Mouse (Mus musculus): ENCODE results near the gene Atp2b1. TPM values are rescaled to one million over a fixed set of nuclear protein-coding genes. Genes with fewer than 3 reads are reported as not detected.

Gene Atp2b1
- polyA plus RNA-seq, 1 experiment from 2014 or later, result 101 TPM

DNA sequence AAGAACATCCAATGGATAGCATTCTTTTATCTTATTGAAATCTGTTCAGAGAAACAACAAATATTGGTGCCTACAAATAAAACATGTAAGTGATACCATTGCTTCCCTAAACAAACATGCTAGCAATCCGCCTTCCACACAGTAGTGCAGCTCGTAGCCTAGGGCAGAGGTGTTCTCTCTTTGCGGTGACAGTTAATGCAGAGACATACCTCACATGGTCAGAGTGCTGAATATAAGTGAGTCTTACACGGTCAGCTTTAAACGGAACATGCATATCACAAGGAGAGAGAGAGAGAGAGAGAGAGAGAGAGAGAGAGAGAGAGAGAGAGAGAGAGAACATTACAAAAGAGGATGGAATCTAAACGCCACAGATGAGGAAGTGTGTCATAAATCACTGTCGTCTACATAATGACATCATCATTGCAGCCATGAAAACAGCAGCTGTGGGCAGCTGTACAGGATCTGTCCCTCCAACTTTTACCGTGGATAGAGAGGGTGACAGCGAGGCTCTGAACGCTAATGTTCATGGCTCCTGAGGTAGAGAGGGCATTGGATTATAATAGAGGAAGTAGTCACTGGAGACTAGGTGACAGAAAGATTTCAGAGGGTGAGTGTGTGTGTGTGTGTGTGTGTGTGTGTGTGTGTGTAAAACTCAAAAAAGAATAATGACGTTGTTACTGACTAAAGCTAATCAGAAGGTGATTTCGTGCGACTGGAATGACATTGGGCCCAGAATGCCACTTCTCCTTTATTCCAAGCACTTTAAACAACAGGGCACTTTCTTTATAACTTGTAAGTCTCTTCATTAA lies 52.4 kb downstream of the Atp2b1 start:
- peaks cover 33% of the 10 kb centered on the region for H3K4me1 ChIP-seq (replicated peaks)
- H3K27me3 ChIP-seq (replicated peaks), result no peaks in the 10 kb centered on the region
- peak overlapping the region; percentile 73 for H3K27ac ChIP-seq (ENCODE audit: poor library complexity, severe bottlenecking)
- no peak overlapping the region for H3K4me3 ChIP-seq
- H3K4me2 ChIP-seq, result peak overlapping the region; percentile 45; the same call in 1 of the 2 replicates
- no peaks in the 10 kb centered on the region for H3K9me3 ChIP-seq (replicated peaks)
- 0 out of 2 replicates have a peak, but pooled peaks have one; percentile 19 for ATAC-seq (ENCODE audit: insufficient number of reproducible peaks, low FRiP score)
- 58% methylated on average over 13 of the region's 13 CpGs for WGBS
- peaks cover 11% of the 10 kb centered on the region for H3K36me3 ChIP-seq
- H3K9ac ChIP-seq, result no peak overlapping the region

DNA sequence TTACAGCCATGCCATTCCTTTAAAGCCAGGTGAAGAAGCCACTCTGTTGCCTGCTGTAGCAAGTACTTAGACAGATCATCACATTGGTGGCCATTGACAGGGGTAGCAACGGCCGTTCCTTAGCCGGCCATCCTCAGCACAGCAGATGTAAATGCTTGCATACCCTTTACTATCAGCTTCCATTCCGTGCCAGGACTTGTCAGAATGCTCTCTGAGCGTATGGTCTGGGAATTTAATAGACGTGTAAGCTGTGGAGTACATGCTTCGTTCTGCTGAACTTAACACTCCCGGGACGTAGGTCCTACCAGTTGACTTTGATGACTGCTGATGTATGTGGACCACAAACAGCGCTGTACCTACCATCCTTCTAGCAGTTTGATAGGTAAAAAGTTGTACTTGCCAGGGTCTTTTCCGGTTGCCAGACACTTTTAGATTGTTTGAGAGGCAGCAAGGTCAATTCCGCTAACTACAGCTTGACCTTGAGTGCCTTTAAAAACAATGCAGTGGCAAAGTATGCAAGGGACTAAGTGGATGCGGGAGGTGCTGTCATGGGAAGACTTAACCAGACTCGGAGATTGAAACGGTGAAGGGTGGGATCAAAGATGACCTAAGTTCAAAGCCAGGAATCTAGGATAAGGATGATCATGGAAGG lies 53.2 kb downstream of the Atp2b1 start:
- no peaks in the 10 kb centered on the region for H3K9me3 ChIP-seq (replicated peaks)
- WGBS, result 35% methylated on average over 15 of the region's 15 CpGs
- peak overlapping the region; percentile 73 for H3K27ac ChIP-seq (ENCODE audit: poor library complexity, severe bottlenecking)
- peak overlapping the region; percentile 45 for H3K4me2 ChIP-seq
- H3K4me3 ChIP-seq, result no peak overlapping the region
- peak; percentile 33; the same call in 1 of the 2 replicates for ATAC-seq (ENCODE audit: insufficient number of reproducible peaks, low FRiP score)
- no peaks in the 10 kb centered on the region for H3K27me3 ChIP-seq (replicated peaks)
- peaks cover 26% of the 10 kb centered on the region for H3K4me1 ChIP-seq (replicated peaks)
- no peak overlapping the region for H3K9ac ChIP-seq
- H3K36me3 ChIP-seq, result peaks cover 11% of the 10 kb centered on the region

GRCm38 (mm10) chr10:98970917-98971316 lies 56.7 kb downstream of the Atp2b1 start:
- WGBS, result 88% methylated on average over 3 of the region's 3 CpGs
- ATAC-seq (ENCODE audit: insufficient number of reproducible peaks, low FRiP score), result no peak
- peaks cover 34% of the 10 kb centered on the region for H3K4me1 ChIP-seq (replicated peaks)
- H3K27ac ChIP-seq (ENCODE audit: poor library complexity, severe bottlenecking), result no peak overlapping the region
- H3K4me3 ChIP-seq, result no peak overlapping the region
- peaks cover 11% of the 10 kb centered on the region for H3K36me3 ChIP-seq
- no peaks in the 10 kb centered on the region for H3K9me3 ChIP-seq (replicated peaks)
- H3K9ac ChIP-seq, result no peak overlapping the region
- no peaks in the 10 kb centered on the region for H3K27me3 ChIP-seq (replicated peaks)
- no peak overlapping the region for H3K4me2 ChIP-seq

GRCm38 (mm10) chr10:98972359-98972758 lies 58.2 kb downstream of the Atp2b1 start:
- Histone ChIP-seq H3K27me3 (replicated peaks) (no peaks in the 10 kb centered on the region), H3K27ac (ENCODE audit: poor library complexity, severe bottlenecking) (no peak overlapping the region), H3K36me3 (peaks cover 11% of the 10 kb centered on the region), H3K4me2 (no peak overlapping the region), H3K4me1 (replicated peaks) (peaks cover 33% of the 10 kb centered on the region), H3K9ac (no peak overlapping the region), H3K9me3 (replicated peaks) (no peaks in the 10 kb centered on the region), H3K4me3 (no peak overlapping the region)
- no peak for ATAC-seq (ENCODE audit: insufficient number of reproducible peaks, low FRiP score)
- 83% methylated on average over 2 of the region's 2 CpGs for WGBS

- Histone ChIP-seq H3K4me3 (no peak overlapping the region), H3K27me3 (replicated peaks) (no peaks in the 10 kb centered on the region), H3K27ac (ENCODE audit: poor library complexity, severe bottlenecking) (no peak overlapping the region), H3K9me3 (replicated peaks) (no peaks in the 10 kb centered on the region), H3K36me3 (peaks cover 11% of the 10 kb centered on the region), H3K9ac (no peak overlapping the region), H3K4me1 (replicated peaks) (peaks cover 26% of the 10 kb centered on the region), H3K4me2 (no peak overlapping the region)
- WGBS, result 87% methylated on average over 18 of the region's 18 CpGs
- no peak for ATAC-seq (ENCODE audit: insufficient number of reproducible peaks, low FRiP score)
Measured at GRCm38 (mm10) chr10:98972912-98973605, 58.9 kb downstream of the Atp2b1 start.

DNA sequence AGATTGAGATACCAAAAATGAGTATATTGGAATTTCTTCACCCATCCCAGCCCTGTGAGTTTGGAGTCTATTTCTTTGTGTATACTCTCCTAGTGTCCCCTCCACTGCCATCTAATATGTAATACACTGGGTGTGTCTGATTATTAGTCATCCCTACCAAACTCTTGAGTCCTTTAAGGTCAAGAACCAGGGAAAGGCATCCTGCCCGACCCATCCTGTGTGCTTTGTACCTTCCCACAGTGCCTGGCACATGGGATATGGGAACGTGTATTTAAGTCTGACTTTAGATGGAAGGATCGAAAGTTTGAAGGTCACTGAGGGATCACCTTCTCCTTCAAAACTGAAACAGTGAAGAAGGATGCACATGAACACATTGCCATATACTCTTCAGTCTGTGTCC lies 60.4 kb downstream of the Atp2b1 start:
- Histone ChIP-seq H3K4me3 (no peak overlapping the region), H3K9ac (no peak overlapping the region), H3K27me3 (replicated peaks) (no peaks in the 10 kb centered on the region), H3K4me2 (no peak overlapping the region), H3K9me3 (replicated peaks) (no peaks in the 10 kb centered on the region), H3K27ac (ENCODE audit: poor library complexity, severe bottlenecking) (no peak overlapping the region), H3K36me3 (peaks cover 3% of the 10 kb centered on the region; the same call in 1 of the 2 replicates), H3K4me1 (replicated peaks) (peaks cover 35% of the 10 kb centered on the region)
- no peak for ATAC-seq (ENCODE audit: insufficient number of reproducible peaks, low FRiP score)
- WGBS, result 81% methylated on average over 3 of the region's 3 CpGs

DNA sequence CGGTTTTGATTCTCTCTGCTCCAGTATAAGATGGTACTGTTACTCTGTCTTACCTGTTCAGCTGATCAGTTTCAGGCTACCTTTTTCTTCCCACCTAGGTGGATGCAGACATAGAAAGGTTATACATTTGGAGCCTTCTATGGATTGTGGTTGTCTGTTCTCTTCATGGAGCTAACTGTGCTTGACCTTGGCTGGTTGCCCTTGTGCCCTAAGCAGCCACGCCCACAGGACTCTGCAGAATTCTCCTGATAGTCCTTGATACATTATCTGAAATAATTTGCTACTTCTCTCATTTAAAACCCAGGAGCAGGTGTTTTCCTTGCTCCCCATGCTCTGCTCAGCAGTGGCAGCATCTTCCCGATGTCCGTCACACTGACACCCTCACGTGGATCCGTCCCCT lies 61.4 kb downstream of the Atp2b1 start:
- H3K36me3 ChIP-seq, result peaks cover 7% of the 10 kb centered on the region; the same call in 1 of the 2 replicates
- H3K4me2 ChIP-seq, result no peak overlapping the region
- H3K4me3 ChIP-seq, result no peak overlapping the region
- ATAC-seq (ENCODE audit: insufficient number of reproducible peaks, low FRiP score), result no peak
- H3K27me3 ChIP-seq (replicated peaks), result no peaks in the 10 kb centered on the region
- H3K4me1 ChIP-seq (replicated peaks), result peaks cover 35% of the 10 kb centered on the region
- 74% methylated on average over 6 of the region's 6 CpGs for WGBS
- no peak overlapping the region for H3K9ac ChIP-seq
- H3K9me3 ChIP-seq (replicated peaks), result no peaks in the 10 kb centered on the region
- no peak overlapping the region for H3K27ac ChIP-seq (ENCODE audit: poor library complexity, severe bottlenecking)

GRCm38 (mm10) chr10:98976877-98977494 lies 62.8 kb downstream of the Atp2b1 start:
- Histone ChIP-seq H3K9me3 (replicated peaks) (no peaks in the 10 kb centered on the region), H3K27ac (ENCODE audit: poor library complexity, severe bottlenecking) (no peak overlapping the region), H3K36me3 (peaks cover 11% of the 10 kb centered on the region; the same call in 1 of the 2 replicates), H3K9ac (no peak overlapping the region), H3K4me2 (no peak overlapping the region), H3K4me1 (replicated peaks) (peaks cover 35% of the 10 kb centered on the region), H3K27me3 (replicated peaks) (no peaks in the 10 kb centered on the region), H3K4me3 (no peak overlapping the region)
- 77% methylated on average over 6 of the region's 6 CpGs for whole genome bisulfite sequencing
- no peak for ATAC-seq (ENCODE audit: insufficient number of reproducible peaks, low FRiP score)

- no peaks in the 10 kb centered on the region for H3K27me3 ChIP-seq (replicated peaks)
- H3K36me3 ChIP-seq, result peaks cover 15% of the 10 kb centered on the region
- peaks cover 31% of the 10 kb centered on the region for H3K4me1 ChIP-seq (replicated peaks)
- no peak for ATAC-seq (ENCODE audit: insufficient number of reproducible peaks, low FRiP score)
- WGBS, result 50% methylated on average over 6 of the region's 6 CpGs
- no peaks in the 10 kb centered on the region for H3K9me3 ChIP-seq (replicated peaks)
- H3K4me2 ChIP-seq, result no peak overlapping the region
- no peak overlapping the region for H3K27ac ChIP-seq (ENCODE audit: poor library complexity, severe bottlenecking)
- no peak overlapping the region for H3K9ac ChIP-seq
- no peak overlapping the region for H3K4me3 ChIP-seq
Measured at GRCm38 (mm10) chr10:98978766-98979165, 64.6 kb downstream of the Atp2b1 start.

- 78% methylated on average over 7 of the region's 7 CpGs for WGBS
- peaks cover 15% of the 10 kb centered on the region for H3K36me3 ChIP-seq
- no peak overlapping the region for H3K4me3 ChIP-seq
- H3K9ac ChIP-seq, result no peak overlapping the region
- H3K27ac ChIP-seq (ENCODE audit: poor library complexity, severe bottlenecking), result no peak overlapping the region
- H3K9me3 ChIP-seq (replicated peaks), result no peaks in the 10 kb centered on the region
- H3K27me3 ChIP-seq (replicated peaks), result no peaks in the 10 kb centered on the region
- ATAC-seq (ENCODE audit: insufficient number of reproducible peaks, low FRiP score), result no peak
- H3K4me1 ChIP-seq (replicated peaks), result peaks cover 31% of the 10 kb centered on the region
- no peak overlapping the region for H3K4me2 ChIP-seq
Measured at GRCm38 (mm10) chr10:98979296-98979695, 65.1 kb downstream of the Atp2b1 start.

DNA sequence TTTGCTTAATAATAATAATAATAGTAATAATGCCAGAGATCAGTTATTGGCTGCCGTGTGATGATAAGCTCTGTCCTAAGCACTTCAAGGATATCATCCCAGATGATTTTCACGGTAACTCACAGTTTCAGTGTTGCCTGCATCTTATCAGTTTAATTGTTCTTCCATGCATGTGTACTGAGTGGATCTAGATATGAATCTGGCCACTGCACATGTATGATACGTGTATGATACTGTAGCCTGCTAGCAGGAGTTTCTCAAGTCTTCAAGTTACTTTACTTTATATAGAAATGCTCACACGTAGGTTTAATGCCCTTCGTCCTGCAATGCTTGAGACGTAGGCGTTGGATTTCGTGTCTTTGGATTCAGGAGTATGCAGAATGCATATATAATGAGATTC lies 65.7 kb downstream of the Atp2b1 start:
- H3K27me3 ChIP-seq (replicated peaks), result no peaks in the 10 kb centered on the region
- no peak overlapping the region for H3K4me2 ChIP-seq
- whole genome bisulfite sequencing, result 86% methylated on average over 8 of the region's 8 CpGs
- H3K9me3 ChIP-seq (replicated peaks), result no peaks in the 10 kb centered on the region
- no peak overlapping the region for H3K4me3 ChIP-seq
- H3K4me1 ChIP-seq (replicated peaks), result peaks cover 31% of the 10 kb centered on the region
- ATAC-seq (ENCODE audit: insufficient number of reproducible peaks, low FRiP score), result no peak
- H3K27ac ChIP-seq (ENCODE audit: poor library complexity, severe bottlenecking), result no peak overlapping the region
- peaks cover 15% of the 10 kb centered on the region for H3K36me3 ChIP-seq
- H3K9ac ChIP-seq, result no peak overlapping the region
